23 mouse cellular contexts compared by ENCODE assay signal in the genomic region with DNA sequence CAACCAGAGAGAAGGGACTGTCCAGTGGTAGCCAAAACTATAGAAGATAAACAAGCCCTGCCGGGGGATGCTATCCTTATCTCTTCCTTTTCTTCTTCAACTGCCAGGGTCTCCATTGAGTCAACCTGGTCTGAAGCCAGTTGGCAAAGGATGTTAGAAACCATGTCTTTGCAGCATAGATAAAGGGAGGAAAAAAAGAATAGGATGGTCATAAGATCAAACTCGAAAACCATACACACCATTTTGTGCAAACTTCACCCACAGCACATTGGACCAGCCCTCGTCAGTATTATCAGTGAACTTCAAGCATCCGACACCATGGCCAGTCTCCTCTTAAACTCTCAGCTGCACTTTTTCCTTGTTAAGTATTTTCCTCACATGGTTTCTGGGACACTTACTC.
"Had no signal": no experiment of that assay in that cellular context is flagged by ENCODE, and none has a peak within 500 bp of the region (broad histone marks: within the 10 kb centered on the region; RNA-seq: fewer than 3 reads in every experiment).

No protein-coding gene starts in this region.

- H3K9me3 ChIP-seq: heart, embryonic 10.5 days; heart, embryonic 13.5 days; heart, embryonic 15.5 days; hindbrain, embryonic 13.5 days; hindbrain, embryonic 15.5 days; limb, embryonic 10.5 days; limb, embryonic 12.5 days had no signal

- H3K4me3 ChIP-seq: heart, embryonic 10.5 days; heart, embryonic 13.5 days; heart, embryonic 15.5 days; hindbrain, embryonic 13.5 days; hindbrain, embryonic 15.5 days; layer of hippocampus, adult 2 months; left cerebral cortex, adult 2 months; limb, embryonic 10.5 days; limb, embryonic 12.5 days had no signal

- H3K4me1 ChIP-seq: heart, embryonic 10.5 days; heart, embryonic 15.5 days; hindbrain, embryonic 13.5 days; hindbrain, embryonic 15.5 days; limb, embryonic 10.5 days; limb, embryonic 12.5 days had no signal

- ATAC-seq: hindbrain, postnatal 0 days; intestine, embryonic 16.5 days had no signal

- H3K4me2 ChIP-seq: heart, embryonic 13.5 days; heart, embryonic 15.5 days; hindbrain, embryonic 13.5 days; hindbrain, embryonic 15.5 days; limb, embryonic 12.5 days; liver, embryonic 11.5 days had no signal

- H3K27ac ChIP-seq: heart, embryonic 10.5 days; heart, embryonic 13.5 days; heart, embryonic 15.5 days; hindbrain, embryonic 13.5 days; hindbrain, embryonic 15.5 days; hindbrain, postnatal 0 days; layer of hippocampus, adult 2 months; left cerebral cortex, adult 2 months; limb, embryonic 10.5 days; limb, embryonic 12.5 days had no signal

- H3K27me3 ChIP-seq: heart, embryonic 13.5 days; heart, embryonic 15.5 days; hindbrain, embryonic 13.5 days; hindbrain, embryonic 15.5 days; limb, embryonic 12.5 days had no signal

- DNase-seq: gastrocnemius, postnatal 14 days; gastrocnemius, postnatal 36 days; heart, adult 18-20 months; heart, postnatal 14 days; heart, postnatal 36 days; kidney, adult 11 months; kidney, adult 2 months; kidney, postnatal 10 days; kidney, postnatal 25 days; kidney, postnatal 4 days; liver had no signal

- H3K9ac ChIP-seq: heart, embryonic 13.5 days; heart, embryonic 15.5 days; hindbrain, embryonic 13.5 days; hindbrain, embryonic 15.5 days; limb, embryonic 12.5 days had no signal

- H3K36me3 ChIP-seq: heart, embryonic 10.5 days; heart, embryonic 13.5 days; heart, embryonic 15.5 days; hindbrain, embryonic 13.5 days; hindbrain, embryonic 15.5 days; limb, embryonic 10.5 days; limb, embryonic 12.5 days had no signal
